Mouse (Mus musculus) liver, embryonic 14.5 days (tissue): Measurements from ENCODE around the gene Slc25a25. TPM values are rescaled to one million over a fixed set of nuclear protein-coding genes. Genes with fewer than 3 reads are reported as not detected.

Experiments used
- ATAC-seq: fragments of 200-750 bp; cut with Nextera tagmentation; 2 replicates; pipeline ENCODE4 v1.8.0; 2017; ENCODE audit warnings: moderate number of reproducible peaks, mild to moderate bottlenecking, moderate library complexity; ENCODE audit not compliant: insufficient read depth
- DNase-seq, 3 experiments: peaks; one replicate each; pipeline ENCODE4 v3.0.0-alpha.2; 2012 to 2013; ENCODE audit warnings: low read depth in 3 of 3, low spot score in 3 of 3
- H3K27ac ChIP-seq: fragments of 300-500 bp; sonication (generic); 2 replicates; pipeline ENCODE4 v1.5.1; 2014; ENCODE audit warnings: moderate library complexity, mild to moderate bottlenecking, control low read depth, inconsistent platforms
- H3K27me3 ChIP-seq: fragments of 300-500 bp; sonication (generic); 2 replicates; pipeline ENCODE4 v1.6.1; 2014; ENCODE audit warnings: mild to moderate bottlenecking, low read length, moderate library complexity; ENCODE audit not compliant: control insufficient read depth, insufficient read depth
- H3K36me3 ChIP-seq: fragments of 300-500 bp; sonication (generic); replicated peaks from 2 replicates; pipeline ENCODE4 v1.6.1; 2014; ENCODE audit warnings: low read depth; ENCODE audit not compliant: control insufficient read depth, insufficient read depth
- H3K4me1 ChIP-seq, 2 experiments: fragments of 200-500 bp in 1 of 2; fragments of 300-500 bp in 1 of 2; sonication (generic) in 1 of 2; replicated peaks; 2 replicates each; pipeline ENCODE4 v1.6.1; 2012 to 2014; ENCODE audit warnings: antibody characterized with exemption in 1 of 2, inconsistent platforms in 1 of 2, low read length in 1 of 2; ENCODE audit not compliant: control insufficient read depth in 2 of 2, insufficient read depth in 2 of 2
- H3K4me2 ChIP-seq: fragments of 300-500 bp; sonication (generic); 2 replicates; pipeline ENCODE4 v1.6.1; 2014; ENCODE audit warnings: low read depth, mild to moderate bottlenecking, control low read depth, moderate library complexity
- H3K4me3 ChIP-seq, 2 experiments: fragments of 200-500 bp in 1 of 2; fragments of 300-500 bp in 1 of 2; sonication (generic) in 1 of 2; 2 replicates each; pipeline ENCODE4 v1.5.1; 2012 to 2014; ENCODE audit warnings: low read depth in 2 of 2, low read length in 2 of 2, mild to moderate bottlenecking in 2 of 2, control low read depth in 1 of 2, inconsistent platforms in 1 of 2, moderate library complexity in 1 of 2; ENCODE audit not compliant: insufficient read depth in 1 of 2
- H3K9ac ChIP-seq: fragments of 300-500 bp; sonication (generic); replicated peaks from 2 replicates; pipeline ENCODE4 v1.6.1; 2014; ENCODE audit warnings: mild to moderate bottlenecking, control low read depth, moderate library complexity
- H3K9me3 ChIP-seq: fragments of 300-500 bp; sonication (generic); 2 replicates; pipeline ENCODE4 v1.6.1; 2016; ENCODE audit warnings: low read length, mixed read lengths; ENCODE audit not compliant: control insufficient read depth
- CTCF ChIP-seq: IDR thresholded peaks from 2 replicates; pipeline ENCODE4 v1.5.1; 2016; ENCODE audit warnings: antibody characterized with exemption, low read depth, control low read depth
- EP300 ChIP-seq: IDR thresholded peaks from 2 replicates; pipeline ENCODE4 v1.6.1; 2016; ENCODE audit warnings: antibody characterized with exemption, low read depth
- WGBS: fragments of 180-500 bp; shearing (Covaris S2); extraction: QIAGEN DNeasy Blood & Tissue Kit; methylation state at CpG from one replicate; pipeline ENCODE4 v1.1.7; 2014; ENCODE audit not compliant: insufficient replicate concordance; 5-methylcytosine and 5-hydroxymethylcytosine counted together
- polyA plus RNA-seq, 2 experiments: library from polyadenylated mRNA; depleted of rRNA in 1 of 2; stranded (reverse) in 1 of 2; unstranded in 1 of 2; fragments of >200 nt; fragmentation: Nextera tagmentation in 1 of 2; extraction: Ambion mirVana in 1 of 2; gene quantifications; 2 replicates each; pipeline versions ENCODE4 v1.2.1 to v1.2.3; 2012 to 2014

The Slc25a25 gene
- polyA plus RNA-seq, 2 experiments: 5.5 to 6.0 TPM

- Histone ChIP-seq H3K27ac (no peak overlapping the region), H3K4me1 (peaks cover 0 to 6% of the 10 kb centered on the region in 2 experiments; a peak in 2 of 4 replicates), H3K9ac (no peak overlapping the region), H3K9me3 (no peaks in the 10 kb centered on the region), H3K36me3 (no peaks in the 10 kb centered on the region), H3K4me3 (no peak overlapping the region), H3K4me2 (no peak overlapping the region), H3K27me3 (no peaks in the 10 kb centered on the region)
- under 1% methylated on average over 6 of the region's 6 CpGs for WGBS
- DNase-seq (peak; percentile 72 to 77 (median 75)), ATAC-seq (peak; percentile 62)
- peak; percentile 92 for TF ChIP-seq CTCF
- TF ChIP-seq EP300: no peak
Measured at GRCm38 (mm10) chr2:32487124-32487623, 35.9 kb upstream of the Slc25a25 start.

DNA sequence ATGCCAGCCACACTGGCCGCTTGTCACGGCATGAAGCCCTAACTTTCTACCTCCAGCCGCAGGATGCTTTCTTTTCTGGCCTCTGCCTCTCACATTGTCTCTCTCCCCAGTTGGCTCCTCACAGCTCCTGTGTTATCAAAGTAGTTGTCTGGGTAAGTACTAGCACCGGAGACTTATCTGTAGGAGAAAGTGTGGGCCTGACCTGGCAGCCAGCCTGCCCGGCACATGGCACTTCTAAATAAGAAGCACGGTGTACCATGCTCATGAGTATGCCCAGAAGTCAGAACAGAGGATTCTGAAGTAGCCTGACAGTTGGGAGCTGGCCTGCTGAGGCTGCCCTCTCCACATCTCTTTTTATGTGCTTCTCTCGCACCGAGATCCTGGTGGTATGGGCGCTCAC is 34.9 kb upstream of the Slc25a25 start:
- H3K27ac ChIP-seq: no peak overlapping the region
- H3K9ac ChIP-seq: no peak overlapping the region
- no peaks in the 10 kb centered on the region for H3K27me3 ChIP-seq
- WGBS: 57% methylated on average over 9 of the region's 9 CpGs
- no peaks in the 10 kb centered on the region for H3K36me3 ChIP-seq
- no peak overlapping the region for H3K4me2 ChIP-seq
- ATAC-seq: 0 out of 2 replicates have a peak, but pooled peaks have one; percentile 42
- no peaks in the 10 kb centered on the region for H3K9me3 ChIP-seq
- H3K4me3 ChIP-seq: no peak overlapping the region
- no peak for TF ChIP-seq CTCF
- TF ChIP-seq EP300: no peak
- no peak for DNase-seq
- peaks cover 0 to 6% of the 10 kb centered on the region in 2 experiments; a peak in 2 of 4 replicates for H3K4me1 ChIP-seq

GRCm38 (mm10) chr2:32485751-32486150 is 34.5 kb upstream of the Slc25a25 start:
- Histone ChIP-seq H3K27ac (no peak overlapping the region), H3K4me2 (no peak overlapping the region), H3K9ac (no peak overlapping the region), H3K9me3 (no peaks in the 10 kb centered on the region), H3K27me3 (no peaks in the 10 kb centered on the region), H3K4me3 (no peak overlapping the region), H3K4me1 (peaks cover 0 to 6% of the 10 kb centered on the region in 2 experiments; a peak in 2 of 4 replicates), H3K36me3 (no peaks in the 10 kb centered on the region)
- no peak for DNase-seq
- 79% methylated on average over 4 of the region's 4 CpGs for WGBS
- no peak for ATAC-seq
- TF ChIP-seq EP300: no peak
- no peak for TF ChIP-seq CTCF

- DNase-seq (no peak), ATAC-seq (no peak)
- Histone ChIP-seq H3K27ac (no peak overlapping the region), H3K4me1 (peaks cover 0 to 6% of the 10 kb centered on the region in 2 experiments; a peak in 2 of 4 replicates), H3K4me2 (no peak overlapping the region), H3K9ac (no peak overlapping the region), H3K9me3 (no peaks in the 10 kb centered on the region), H3K4me3 (no peak overlapping the region), H3K36me3 (no peaks in the 10 kb centered on the region), H3K27me3 (no peaks in the 10 kb centered on the region)
- 70% methylated on average over 6 of the region's 6 CpGs for WGBS
- TF ChIP-seq CTCF (no peak), EP300 (no peak)
Measured at GRCm38 (mm10) chr2:32484933-32485332, 33.7 kb upstream of the Slc25a25 start.

DNA sequence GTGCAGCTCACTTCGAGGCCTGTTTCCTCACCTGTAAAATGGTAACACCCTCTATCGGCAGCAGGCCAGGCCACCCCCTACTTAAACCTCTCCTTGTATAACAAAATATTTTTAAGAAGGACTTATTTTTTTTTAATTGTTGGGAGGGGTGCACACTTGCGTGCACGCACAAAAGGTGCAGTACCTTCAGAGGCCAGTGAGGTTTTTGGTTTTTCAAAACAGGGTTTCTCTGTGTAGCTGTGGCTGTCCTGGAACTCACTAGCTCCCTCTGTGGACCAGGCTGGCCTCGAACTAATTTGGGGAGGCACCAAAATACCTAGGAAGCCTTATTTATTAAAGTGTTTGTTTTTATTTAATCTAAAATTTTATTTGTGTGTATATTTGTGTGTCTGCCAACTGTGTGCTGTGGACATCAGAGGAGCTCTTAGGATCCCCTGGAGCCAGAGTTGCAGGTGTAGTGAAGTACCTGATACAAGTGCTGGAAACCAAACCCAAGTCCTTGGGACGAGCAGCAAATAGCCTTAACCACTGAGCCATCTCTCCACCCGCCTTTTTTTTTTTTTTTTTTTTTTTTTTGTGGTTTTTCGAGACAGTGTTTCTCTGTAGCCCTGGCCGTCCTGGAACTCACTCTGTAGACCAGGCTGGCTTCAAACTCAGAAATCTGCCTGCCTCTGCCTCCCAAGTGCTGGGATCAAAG is 32.1 kb upstream of the Slc25a25 start:
- no peak overlapping the region for H3K4me2 ChIP-seq
- ATAC-seq: no peak
- no peak overlapping the region for H3K27ac ChIP-seq
- no peaks in the 10 kb centered on the region for H3K27me3 ChIP-seq
- H3K36me3 ChIP-seq: no peaks in the 10 kb centered on the region
- no peak for DNase-seq
- TF ChIP-seq EP300 (no peak), CTCF (peak; percentile 38)
- peaks cover 0 to 6% of the 10 kb centered on the region in 2 experiments; a peak in 2 of 4 replicates for H3K4me1 ChIP-seq
- H3K9ac ChIP-seq: no peak overlapping the region
- H3K4me3 ChIP-seq: no peak overlapping the region
- 66% methylated on average over 9 of the region's 9 CpGs for WGBS
- H3K9me3 ChIP-seq: no peaks in the 10 kb centered on the region
